Mouse (Mus musculus): ENCODE results near the gene Kcnc2. TPM values are rescaled to one million over a fixed set of nuclear protein-coding genes. Genes with fewer than 3 reads are reported as not detected.
"Not testable (repeated sequence)": the region's sequence is repeated elsewhere in the genome, so short reads cannot be mapped to it uniquely, and the experiment has no call there.

Gene Kcnc2
- polyA plus RNA-seq (2016; fragmentation: Nextera tagmentation; extraction: Ambion mirVana) = 2.3 and 2.7 TPM in 2 replicates

DNA sequence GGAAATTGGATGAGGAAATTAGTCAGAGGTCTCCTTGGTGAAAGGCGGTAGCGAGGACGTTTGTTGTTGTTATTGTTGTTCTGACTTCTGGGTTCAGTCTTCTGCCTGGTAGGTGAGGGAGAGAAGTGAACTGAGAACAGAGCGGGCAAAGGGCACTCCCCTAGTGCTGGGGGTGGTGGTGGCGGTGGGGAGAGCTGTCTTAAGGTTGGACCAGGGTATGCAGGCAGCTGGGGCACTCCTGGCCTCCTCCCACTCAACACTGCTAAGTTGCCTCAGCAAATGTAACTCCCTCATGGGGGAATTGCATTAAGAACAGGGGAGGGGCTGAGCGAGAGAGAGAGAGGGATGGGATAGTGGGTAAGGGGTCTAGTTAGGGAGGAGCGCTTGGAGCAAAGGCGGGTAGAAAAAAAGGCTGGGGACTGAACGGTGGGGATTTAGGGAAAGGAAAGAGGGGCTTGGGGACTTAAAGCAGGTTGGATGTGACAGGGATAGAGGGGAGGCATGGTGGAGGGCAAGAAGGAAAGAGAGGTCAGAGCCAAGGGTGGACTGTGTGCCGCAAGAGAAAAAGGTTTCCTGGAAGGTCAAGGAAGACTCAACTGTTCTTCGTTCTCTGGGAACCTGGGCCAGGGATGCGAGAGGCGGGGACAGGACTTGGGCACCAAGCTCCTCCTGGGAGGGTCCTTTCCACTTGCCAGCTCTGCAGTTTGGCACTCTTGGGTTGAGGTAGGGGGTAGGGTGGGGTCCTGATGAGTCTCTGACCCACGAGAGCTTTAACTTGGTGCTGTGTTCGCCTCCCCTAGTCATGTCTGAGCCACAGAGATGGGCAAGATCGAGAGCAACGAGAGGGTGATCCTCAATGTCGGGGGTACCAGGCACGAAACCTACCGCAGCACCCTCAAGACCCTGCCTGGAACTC, at the start of gene Kcnc2:
TSS of gene Kcnc2 (plus strand) at position 235 of the 916 bp plus-strand sequence.
- 1% methylated on average over 20 of the region's 20 CpGs for WGBS
- Histone ChIP-seq H3K27me3 (peaks cover 42% of the 10 kb centered on the region), H3K4me2 (replicated peaks) (peak within 1 kb of the TSS; percentile 95), H3K4me3 (peak within 1 kb of the TSS; percentile 52), H3K9ac (peak within 1 kb of the TSS; percentile 65), H3K9me3 (replicated peaks) (no peaks in the 10 kb centered on the region), H3K27ac (no peak within 1 kb of the TSS), H3K36me3 (no peaks in the 10 kb centered on the region), H3K4me1 (peaks cover 20% of the 10 kb centered on the region)
- ATAC-seq (ENCODE audit: low FRiP score) = peak; percentile 69

DNA sequence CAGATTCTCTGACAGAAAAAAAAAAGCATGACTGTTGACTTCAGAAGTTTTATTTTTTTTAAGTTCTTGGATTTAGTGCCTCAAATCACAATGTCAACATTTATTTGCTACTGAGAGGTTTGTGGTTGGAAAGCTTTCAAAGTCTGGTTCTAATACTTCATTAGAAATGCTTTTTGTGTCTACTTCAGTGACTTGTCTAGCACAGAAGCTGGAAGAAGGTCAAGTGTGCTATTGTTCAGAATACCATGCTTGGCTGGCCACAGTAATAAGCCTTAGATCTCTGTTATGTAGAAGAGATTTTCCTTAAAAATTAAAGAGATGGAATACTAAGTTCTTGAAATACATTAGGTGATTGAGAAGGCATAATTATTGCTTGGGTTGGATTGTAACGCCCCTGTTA, 43.8 kb upstream of the Kcnc2 start:
- no peak for ATAC-seq (ENCODE audit: low FRiP score)
- Histone ChIP-seq H3K4me2 (replicated peaks) (no peak overlapping the region), H3K36me3 (no peaks in the 10 kb centered on the region), H3K9ac (no peak overlapping the region), H3K27ac (no peak overlapping the region), H3K27me3 (no peaks in the 10 kb centered on the region), H3K4me3 (no peak overlapping the region), H3K9me3 (replicated peaks) (no peaks in the 10 kb centered on the region), H3K4me1 (no peaks in the 10 kb centered on the region)
- 95% methylated on average over 1 of the region's 1 CpGs for WGBS

DNA sequence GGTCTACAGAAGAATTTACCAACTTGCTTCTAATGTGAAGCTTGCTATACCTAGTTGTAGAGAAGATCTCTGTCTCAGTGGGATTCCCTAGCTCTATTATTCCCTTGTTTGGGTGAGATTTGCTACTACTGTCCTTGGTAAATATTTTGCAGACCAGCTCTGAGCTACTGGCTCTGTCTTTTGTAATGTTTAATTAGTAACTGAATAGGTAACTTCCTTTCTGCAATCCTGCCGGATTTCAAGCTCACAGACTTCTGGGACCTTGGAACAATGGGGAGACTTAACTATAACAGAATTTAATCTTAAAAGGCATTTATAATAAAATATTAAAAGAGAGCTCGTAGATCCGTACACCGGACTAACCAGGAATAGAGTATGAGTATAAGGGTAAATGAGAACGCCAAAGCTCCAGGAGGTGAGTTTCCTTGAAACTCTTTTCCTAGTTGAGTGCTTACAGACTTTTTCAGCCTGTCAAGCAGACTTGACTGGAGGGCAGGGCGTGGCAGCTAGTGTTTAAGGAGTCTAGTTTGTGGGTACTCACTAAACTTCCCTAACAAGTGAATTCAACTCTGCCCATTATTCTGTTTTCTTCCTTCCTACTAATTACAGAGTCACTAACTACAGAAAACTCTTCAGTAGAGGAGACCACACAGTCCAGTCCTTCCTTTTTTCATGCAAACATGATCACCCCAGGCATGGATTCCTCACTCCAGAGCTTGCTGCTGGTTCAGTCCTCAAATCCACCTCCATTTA, 41.7 kb upstream of the Kcnc2 start:
- not testable (repeated sequence) for H3K36me3 ChIP-seq; H3K4me2 ChIP-seq (replicated peaks); H3K4me1 ChIP-seq; H3K27ac ChIP-seq; H3K9ac ChIP-seq; H3K27me3 ChIP-seq; ATAC-seq (ENCODE audit: low FRiP score); H3K9me3 ChIP-seq (replicated peaks); H3K4me3 ChIP-seq
- 42% methylated on average over 6 of the region's 6 CpGs for WGBS

DNA sequence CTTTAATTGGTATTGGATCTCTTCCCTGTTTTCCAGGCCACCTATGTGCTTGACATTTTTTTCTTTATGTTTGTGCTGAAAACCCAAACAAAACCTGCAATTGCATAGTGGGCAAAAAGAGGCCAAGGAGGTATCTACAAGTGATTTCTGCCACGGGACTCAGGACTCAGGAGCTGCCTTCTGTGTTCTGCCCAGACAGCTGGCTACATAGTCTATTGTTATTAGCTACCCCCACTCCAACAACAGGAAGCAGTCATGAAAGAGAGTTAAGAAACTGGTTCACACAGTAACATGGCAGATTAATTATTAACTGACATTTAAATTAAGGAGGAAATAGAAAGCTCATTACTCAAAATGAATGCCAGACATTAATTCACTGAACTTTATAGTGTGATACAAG, 38.2 kb upstream of the Kcnc2 start:
- H3K9me3 ChIP-seq (replicated peaks); H3K27me3 ChIP-seq; H3K9ac ChIP-seq; H3K4me2 ChIP-seq (replicated peaks); H3K4me3 ChIP-seq; ATAC-seq (ENCODE audit: low FRiP score); H3K4me1 ChIP-seq; H3K27ac ChIP-seq; H3K36me3 ChIP-seq: not testable (repeated sequence)
- 28% methylated on average over 1 of the region's 1 CpGs for WGBS

DNA sequence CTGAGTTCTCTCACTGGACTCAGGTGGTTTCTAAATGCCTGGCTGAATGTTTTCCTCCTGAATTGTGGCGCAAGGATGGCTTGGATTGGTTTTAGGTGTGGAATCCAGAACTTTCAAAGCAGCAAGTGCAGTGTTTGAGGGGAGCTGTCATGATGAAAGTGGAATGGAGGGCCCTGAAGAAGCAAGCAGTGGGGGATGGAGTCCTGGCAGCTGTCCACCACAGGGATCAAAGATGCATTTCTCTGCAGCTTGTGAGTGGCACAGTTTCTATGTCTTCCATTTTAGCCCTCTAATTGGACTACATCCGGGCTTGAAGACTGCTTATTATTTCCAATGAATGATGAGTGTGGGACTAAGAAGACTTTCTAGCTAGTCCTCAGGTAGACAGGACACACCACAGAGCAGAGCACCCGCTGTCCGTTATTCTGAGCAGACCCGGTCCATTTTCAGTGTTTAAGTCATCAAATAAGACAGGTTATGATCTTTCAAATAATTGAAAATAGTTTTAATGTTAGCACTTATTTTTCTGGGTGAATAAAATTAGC, 35.5 kb upstream of the Kcnc2 start:
- 87% methylated on average over 5 of the region's 5 CpGs for WGBS
- not testable (repeated sequence) for H3K9ac ChIP-seq; H3K27ac ChIP-seq; H3K4me2 ChIP-seq (replicated peaks); ATAC-seq (ENCODE audit: low FRiP score); H3K9me3 ChIP-seq (replicated peaks); H3K4me3 ChIP-seq; H3K4me1 ChIP-seq; H3K36me3 ChIP-seq; H3K27me3 ChIP-seq

DNA sequence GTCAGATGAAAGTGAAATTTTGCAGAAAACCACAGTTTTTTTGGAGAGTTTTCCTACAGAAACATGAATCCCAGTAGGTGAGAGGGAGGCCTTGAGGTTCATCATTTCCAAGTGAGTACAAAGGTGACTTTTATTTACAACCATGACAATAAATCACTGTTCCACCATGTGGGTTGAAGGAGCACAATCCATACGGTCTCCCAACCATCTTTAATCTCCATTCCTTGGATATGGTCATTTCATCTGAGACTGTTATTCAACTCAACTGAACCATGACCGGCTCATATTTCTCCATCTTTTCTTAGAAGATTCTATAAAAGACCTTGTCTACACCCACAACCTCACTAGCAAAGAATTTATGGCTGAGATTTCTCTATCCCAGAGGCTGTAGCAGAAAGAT, 22.6 kb upstream of the Kcnc2 start:
- Histone ChIP-seq H3K27me3 (no peaks in the 10 kb centered on the region), H3K4me3 (no peak overlapping the region), H3K4me2 (replicated peaks) (no peak overlapping the region), H3K27ac (no peak overlapping the region), H3K36me3 (no peaks in the 10 kb centered on the region), H3K4me1 (no peaks in the 10 kb centered on the region), H3K9ac (no peak overlapping the region), H3K9me3 (replicated peaks) (no peaks in the 10 kb centered on the region)
- ATAC-seq (ENCODE audit: low FRiP score) = no peak
- 77% methylated on average over 2 of the region's 2 CpGs for WGBS

DNA sequence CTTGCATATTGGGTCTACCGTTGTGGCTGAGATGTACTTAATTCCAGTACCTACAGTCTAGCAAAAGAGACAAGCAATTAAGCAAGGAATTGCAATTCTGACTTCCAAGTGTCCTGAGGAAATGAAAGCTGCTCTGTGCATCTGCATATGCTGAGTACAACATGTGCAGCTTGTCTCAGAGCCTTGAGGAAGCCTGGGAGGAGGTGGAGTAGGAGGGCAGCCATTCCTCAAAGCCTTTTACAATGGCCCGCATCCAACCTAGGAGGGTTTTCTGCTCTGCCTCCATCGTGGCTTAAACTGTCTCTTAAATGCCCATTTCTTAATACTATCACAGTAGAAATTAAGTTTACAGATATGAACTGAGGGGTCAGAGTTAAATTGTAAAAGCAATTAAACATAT, 7.5 kb upstream of the Kcnc2 start:
- Histone ChIP-seq H3K36me3 (no peaks in the 10 kb centered on the region), H3K27me3 (no peaks in the 10 kb centered on the region), H3K4me3 (no peak overlapping the region), H3K4me2 (replicated peaks) (no peak overlapping the region), H3K27ac (no peak overlapping the region), H3K9me3 (replicated peaks) (no peaks in the 10 kb centered on the region), H3K9ac (no peak overlapping the region), H3K4me1 (no peaks in the 10 kb centered on the region)
- 88% methylated on average over 3 of the region's 3 CpGs for WGBS
- ATAC-seq (ENCODE audit: low FRiP score) = no peak

DNA sequence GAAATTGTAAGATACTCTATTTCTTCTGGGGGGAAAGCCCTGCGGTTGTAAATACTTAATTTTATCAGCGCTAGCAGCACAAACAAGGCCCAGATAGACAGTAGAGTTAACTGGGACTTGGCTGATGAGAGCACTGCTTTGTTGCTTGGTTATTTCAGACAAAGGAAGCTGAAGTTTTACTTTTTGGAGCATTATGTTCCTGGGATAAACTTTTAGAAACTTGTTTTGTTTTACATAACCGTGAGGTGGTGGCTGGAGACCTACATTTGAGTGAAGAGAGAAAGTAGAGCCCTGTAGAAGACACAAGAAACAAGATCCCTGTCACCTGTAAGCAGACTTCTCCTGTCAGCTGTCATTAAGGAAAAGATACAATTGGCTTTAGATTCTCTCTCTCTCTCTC, 1.4 kb upstream of the Kcnc2 start:
- Histone ChIP-seq H3K27ac (no peak overlapping the region), H3K4me2 (replicated peaks) (peak overlapping the region; percentile 95), H3K27me3 (peaks cover 42% of the 10 kb centered on the region), H3K4me3 (peak overlapping the region; percentile 52; the same call in 1 of the 2 replicates), H3K36me3 (no peaks in the 10 kb centered on the region), H3K9ac (no peak overlapping the region), H3K9me3 (replicated peaks) (no peaks in the 10 kb centered on the region), H3K4me1 (peaks cover 20% of the 10 kb centered on the region)
- ATAC-seq (ENCODE audit: low FRiP score) = no peak
- 71% methylated on average over 3 of the region's 3 CpGs for WGBS

DNA sequence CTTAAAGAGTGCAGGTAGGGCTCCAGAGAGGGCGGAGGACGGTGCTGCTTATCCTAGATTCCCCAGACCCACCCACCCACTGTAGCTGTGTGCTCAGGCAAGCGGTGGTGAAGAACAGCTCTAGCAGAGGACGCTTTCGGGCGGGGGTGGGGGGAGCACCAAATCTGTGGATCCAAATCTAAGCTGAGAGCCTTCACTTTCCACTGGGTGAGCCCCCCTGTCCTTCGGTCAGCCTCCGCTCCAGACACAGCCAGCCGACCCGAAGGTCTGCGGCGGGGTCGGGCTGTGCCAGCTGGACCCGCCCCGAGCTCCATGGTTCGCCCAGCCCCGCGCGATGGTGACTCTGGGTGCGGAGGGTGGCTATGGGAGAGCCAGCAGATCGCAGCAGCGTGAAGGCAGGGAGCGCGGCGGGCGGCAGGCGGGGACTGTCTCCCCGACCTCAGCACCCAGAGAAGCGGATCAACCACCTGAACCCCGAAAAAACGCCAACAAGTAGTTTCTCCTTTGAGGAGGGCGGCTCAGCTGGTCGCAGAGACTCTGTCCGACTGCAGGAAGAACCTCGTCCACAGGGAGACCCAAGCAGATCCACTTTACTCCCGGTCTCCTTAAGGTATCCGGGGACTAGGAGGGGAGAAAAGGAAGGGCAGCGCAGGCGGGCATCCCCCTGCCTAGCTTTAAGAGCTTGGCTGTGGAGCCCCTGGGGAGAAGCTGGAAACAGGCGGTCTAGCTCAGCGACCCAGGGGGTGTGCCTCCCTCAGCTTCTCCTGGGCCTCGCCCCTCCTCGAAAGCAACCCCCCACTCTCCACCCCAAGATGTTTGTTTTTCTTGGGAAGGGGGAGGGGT, 761 bp upstream of the Kcnc2 start:
- H3K27ac ChIP-seq = no peak overlapping the region
- peak overlapping the region; percentile 65 for H3K9ac ChIP-seq
- no peaks in the 10 kb centered on the region for H3K9me3 ChIP-seq (replicated peaks)
- H3K27me3 ChIP-seq = peaks cover 42% of the 10 kb centered on the region
- no peaks in the 10 kb centered on the region for H3K36me3 ChIP-seq
- H3K4me3 ChIP-seq = peak overlapping the region; percentile 52
- under 1% methylated on average over 43 of the region's 43 CpGs for WGBS
- H3K4me2 ChIP-seq (replicated peaks) = peak overlapping the region; percentile 95
- peak; percentile 66 for ATAC-seq (ENCODE audit: low FRiP score)
- peaks cover 20% of the 10 kb centered on the region for H3K4me1 ChIP-seq

DNA sequence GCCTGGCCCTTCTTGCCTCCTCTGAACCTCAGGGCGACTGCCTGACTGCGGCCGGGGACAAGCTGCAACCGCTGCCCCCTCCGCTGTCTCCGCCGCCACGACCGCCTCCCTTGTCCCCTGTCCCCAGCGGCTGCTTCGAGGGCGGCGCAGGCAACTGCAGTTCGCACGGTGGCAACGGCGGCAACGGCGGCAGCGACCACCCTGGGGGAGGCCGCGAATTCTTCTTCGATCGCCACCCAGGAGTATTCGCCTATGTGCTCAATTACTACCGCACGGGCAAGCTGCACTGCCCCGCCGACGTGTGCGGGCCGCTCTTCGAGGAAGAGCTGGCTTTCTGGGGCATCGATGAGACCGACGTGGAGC, 863 bp downstream of the Kcnc2 start:
- 1% methylated on average over 36 of the region's 36 CpGs for WGBS
- peak; percentile 42 for ATAC-seq (ENCODE audit: low FRiP score)
- Histone ChIP-seq H3K9me3 (replicated peaks) (no peaks in the 10 kb centered on the region), H3K4me3 (peak overlapping the region; percentile 52), H3K9ac (peak overlapping the region; percentile 65), H3K36me3 (no peaks in the 10 kb centered on the region), H3K4me2 (replicated peaks) (peak overlapping the region; percentile 95), H3K27me3 (peaks cover 42% of the 10 kb centered on the region), H3K4me1 (peaks cover 20% of the 10 kb centered on the region), H3K27ac (no peak overlapping the region)

DNA sequence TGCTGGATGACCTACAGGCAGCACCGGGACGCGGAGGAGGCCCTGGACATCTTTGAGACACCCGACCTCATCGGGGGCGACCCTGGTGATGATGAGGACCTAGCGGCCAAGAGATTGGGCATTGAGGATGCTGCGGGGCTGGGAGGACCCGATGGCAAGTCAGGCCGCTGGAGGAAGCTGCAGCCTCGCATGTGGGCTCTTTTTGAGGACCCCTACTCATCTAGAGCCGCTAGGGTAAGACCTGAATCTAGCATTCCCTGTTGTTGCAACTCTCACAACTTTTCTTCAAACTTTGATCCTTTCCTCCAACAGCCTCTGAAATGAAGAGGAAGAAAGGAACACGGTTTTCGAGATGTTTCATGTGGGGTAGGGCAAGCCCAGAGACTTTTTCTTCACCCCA, 1.2 kb downstream of the Kcnc2 start:
- H3K4me3 ChIP-seq = peak overlapping the region; percentile 52
- H3K27ac ChIP-seq = no peak overlapping the region
- H3K4me1 ChIP-seq = peaks cover 20% of the 10 kb centered on the region
- no peaks in the 10 kb centered on the region for H3K36me3 ChIP-seq
- H3K4me2 ChIP-seq (replicated peaks) = peak overlapping the region; percentile 95
- 10% methylated on average over 14 of the region's 14 CpGs for WGBS
- no peaks in the 10 kb centered on the region for H3K9me3 ChIP-seq (replicated peaks)
- peaks cover 42% of the 10 kb centered on the region for H3K27me3 ChIP-seq
- peak overlapping the region; percentile 65 for H3K9ac ChIP-seq
- ATAC-seq (ENCODE audit: low FRiP score) = 0 out of 2 replicates have a peak, but pooled peaks have one; percentile 4

DNA sequence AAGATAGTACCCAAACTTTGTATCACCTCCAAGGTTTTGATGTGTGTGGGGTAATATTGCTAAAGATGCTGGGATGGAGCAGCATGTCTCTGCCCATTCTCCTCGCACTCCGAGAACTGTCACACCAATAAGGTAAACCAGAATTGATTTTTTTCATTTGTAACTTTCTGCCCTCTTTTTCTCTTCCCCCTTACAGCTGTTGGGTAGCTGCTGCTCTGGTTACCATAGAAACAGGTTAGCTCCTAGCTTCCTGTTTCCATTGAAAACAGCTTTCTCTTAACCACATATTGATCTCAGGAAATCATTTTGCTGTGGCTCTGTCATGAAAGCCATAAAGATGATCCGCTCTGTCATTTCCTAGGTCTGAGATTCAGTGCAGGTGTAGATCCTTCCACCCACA, 7.1 kb downstream of the Kcnc2 start:
- WGBS = 87% methylated on average over 3 of the region's 3 CpGs
- ATAC-seq (ENCODE audit: low FRiP score) = no peak
- H3K4me2 ChIP-seq (replicated peaks) = no peak overlapping the region

More for the DNA sequence above, 7.1 kb downstream of the Kcnc2 start:
- H3K27me3 ChIP-seq = peaks cover 3% of the 10 kb centered on the region
- H3K4me1 ChIP-seq = no peaks in the 10 kb centered on the region
- H3K9ac ChIP-seq = no peak overlapping the region
- no peak overlapping the region for H3K27ac ChIP-seq
- H3K4me3 ChIP-seq = no peak overlapping the region
- H3K9me3 ChIP-seq (replicated peaks) = no peaks in the 10 kb centered on the region
- H3K36me3 ChIP-seq = no peaks in the 10 kb centered on the region
